Mouse (Mus musculus): ENCODE results near the gene Cacna2d2. TPM values are rescaled to one million over a fixed set of nuclear protein-coding genes. Genes with fewer than 3 reads are reported as not detected.

Cacna2d2 gene
- total RNA-seq, 2 experiments from 2014 or later, result 24.1 to 34.7 TPM

DNA sequence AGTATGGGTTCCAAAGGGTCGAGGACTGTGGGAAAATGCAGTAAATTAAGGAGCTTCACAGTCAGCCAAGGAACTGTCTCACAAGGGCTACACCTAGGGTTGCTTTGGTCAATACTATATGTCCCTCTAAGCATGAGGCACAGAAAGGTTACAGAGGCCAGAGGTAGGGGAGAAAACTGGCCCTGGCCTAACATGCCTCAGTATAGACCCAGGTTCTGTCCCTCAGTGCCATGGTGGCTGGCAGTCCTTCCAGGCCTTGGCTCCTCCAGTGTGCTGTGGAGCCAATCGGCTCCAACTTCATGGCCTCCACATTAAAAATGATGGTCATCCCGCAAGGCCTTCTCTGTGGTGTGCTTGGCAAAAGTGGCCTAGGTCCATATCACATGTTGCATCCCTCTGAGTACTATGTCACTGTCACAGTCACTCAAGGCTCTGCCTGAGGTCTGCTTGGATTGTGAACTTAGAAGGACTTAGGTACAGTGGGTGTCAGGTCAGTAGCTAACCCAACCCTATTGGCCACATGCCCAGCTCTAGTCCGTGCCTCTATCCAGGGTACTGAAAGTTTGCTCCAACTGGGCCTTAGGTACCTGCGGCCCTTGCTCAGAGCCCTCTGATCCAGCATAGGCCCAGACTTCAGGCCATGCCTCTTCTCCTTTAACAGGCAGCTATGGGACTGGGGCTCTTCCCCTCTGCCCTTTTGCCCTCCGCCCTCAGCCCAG, 87.3 kb downstream of the Cacna2d2 start:
- no peak for DNase-seq (ENCODE audit: extremely low spot score in 1 of 2, low spot score in 2 of 2)
- no peak overlapping the region for H3K27ac ChIP-seq
- no peak for TF ChIP-seq CTCF (IDR thresholded peaks at IDR 0.05)
- no peak overlapping the region for H3K4me3 ChIP-seq
- intact Hi-C loops (cut with DNase I), result no loop called here

GRCm38 (mm10) chr9:107490146-107490545, 90.7 kb downstream of the Cacna2d2 start:
- intact Hi-C loops (cut with DNase I), result no loop called here
- no peak for DNase-seq (ENCODE audit: extremely low spot score in 1 of 2, low spot score in 2 of 2)
- TF ChIP-seq CTCF (IDR thresholded peaks at IDR 0.05), result no peak
- Histone ChIP-seq H3K4me3 (no peak overlapping the region), H3K27ac (no peak overlapping the region)

- TF ChIP-seq CTCF (IDR thresholded peaks at IDR 0.05), result no peak
- DNase-seq (ENCODE audit: extremely low spot score in 1 of 2, low spot score in 2 of 2), result no peak
- H3K4me3 ChIP-seq, result no peak overlapping the region
- no peak overlapping the region for H3K27ac ChIP-seq
- intact Hi-C loops (cut with DNase I), result no loop called here
These were observed 91.2 kb downstream of the Cacna2d2 start for GRCm38 (mm10) chr9:107490625-107491024.

GRCm38 (mm10) chr9:107493511-107493910, 94.1 kb downstream of the Cacna2d2 start:
- no peak overlapping the region for H3K27ac ChIP-seq
- H3K4me3 ChIP-seq, result no peak overlapping the region
- intact Hi-C loops (cut with DNase I), result no loop called here
- TF ChIP-seq CTCF (IDR thresholded peaks at IDR 0.05), result no peak
- no peak for DNase-seq (ENCODE audit: extremely low spot score in 1 of 2, low spot score in 2 of 2)

GRCm38 (mm10) chr9:107494238-107494637, 94.8 kb downstream of the Cacna2d2 start:
- no peak for TF ChIP-seq CTCF (IDR thresholded peaks at IDR 0.05)
- intact Hi-C loops (cut with DNase I), result no loop called here
- DNase-seq (ENCODE audit: extremely low spot score in 1 of 2, low spot score in 2 of 2), result no peak
- no peak overlapping the region for H3K27ac ChIP-seq
- no peak overlapping the region for H3K4me3 ChIP-seq

- intact Hi-C loops (cut with DNase I), result no loop called here
- no peak overlapping the region for H3K4me3 ChIP-seq
- no peak for TF ChIP-seq CTCF (IDR thresholded peaks at IDR 0.05)
- no peak for DNase-seq (ENCODE audit: extremely low spot score in 1 of 2, low spot score in 2 of 2)
- H3K27ac ChIP-seq, result no peak overlapping the region
These were observed 96.9 kb downstream of the Cacna2d2 start for GRCm38 (mm10) chr9:107496359-107496758.

DNA sequence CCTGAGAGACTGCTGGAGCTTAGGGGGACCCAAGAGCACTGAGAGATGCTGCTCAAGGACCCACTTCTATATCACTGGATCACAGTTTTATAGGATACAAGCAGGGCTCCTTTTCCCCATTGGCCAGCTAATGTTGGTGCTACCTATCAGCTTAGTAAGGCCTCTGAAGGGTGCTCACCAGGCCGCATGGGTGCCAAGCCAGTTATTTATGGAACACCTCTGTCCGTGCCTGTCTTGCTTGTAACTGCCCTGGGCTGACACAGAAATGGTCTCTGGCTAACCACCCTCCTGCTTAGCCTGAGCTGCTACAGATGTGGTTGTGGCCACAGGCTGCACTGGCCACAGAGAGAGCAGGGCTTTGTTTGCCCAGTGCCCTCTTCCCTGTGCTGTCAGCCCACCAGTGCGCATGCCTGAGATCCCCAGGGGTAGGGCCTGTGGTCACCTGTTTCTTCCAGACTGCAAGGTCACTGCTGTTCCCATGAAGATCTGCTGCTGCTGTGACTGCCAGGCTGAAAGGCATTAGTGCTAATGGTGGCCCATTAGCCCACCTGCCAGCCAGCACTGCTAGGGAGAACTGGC, 101.4 kb downstream of the Cacna2d2 start:
- Histone ChIP-seq H3K4me3 (no peak overlapping the region), H3K27ac (no peak overlapping the region)
- intact Hi-C loops (cut with DNase I), result no loop called here
- no peak for DNase-seq (ENCODE audit: extremely low spot score in 1 of 2, low spot score in 2 of 2)
- TF ChIP-seq CTCF (IDR thresholded peaks at IDR 0.05), result no peak

DNA sequence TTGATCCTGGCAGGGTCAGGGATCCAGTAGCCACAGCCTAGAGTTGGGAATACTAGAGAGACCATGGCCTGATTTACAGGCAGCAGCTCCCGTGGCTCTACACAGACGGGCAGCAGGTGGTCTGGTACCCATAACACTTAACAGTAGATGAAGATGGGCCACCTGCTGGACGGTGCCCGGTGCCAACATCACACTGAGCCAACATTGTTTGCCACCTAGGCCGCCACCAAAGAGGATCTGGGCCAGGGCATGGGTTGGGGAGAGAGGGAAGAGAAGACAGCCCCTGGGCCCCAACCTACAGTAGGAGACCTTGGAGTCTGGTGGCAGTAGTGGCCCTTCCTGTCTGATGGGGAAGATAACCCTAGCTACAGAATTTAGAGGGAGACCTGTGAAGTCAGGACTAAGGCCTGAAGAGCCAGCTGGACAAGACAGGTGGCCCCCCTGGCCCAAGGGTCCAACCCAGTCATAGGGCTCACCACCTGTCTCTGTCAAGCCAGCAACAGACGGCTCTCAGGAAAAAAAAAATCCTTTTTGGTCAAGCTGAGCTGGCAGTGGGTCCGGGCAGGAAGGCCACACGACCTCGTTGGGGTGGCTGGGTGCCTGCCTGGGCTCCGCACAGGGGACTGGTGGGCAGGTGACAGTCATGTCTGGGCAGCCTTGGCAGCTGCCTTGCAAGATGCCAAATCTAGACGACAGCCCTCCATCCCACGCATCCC, 102.9 kb downstream of the Cacna2d2 start:
- H3K4me3 ChIP-seq, result no peak overlapping the region
- intact Hi-C loops (cut with DNase I), result no loop called here
- H3K27ac ChIP-seq, result no peak overlapping the region
- TF ChIP-seq CTCF (IDR thresholded peaks at IDR 0.05), result no peak
- DNase-seq (ENCODE audit: extremely low spot score in 1 of 2, low spot score in 2 of 2), result no peak

GRCm38 (mm10) chr9:107504662-107505537, 105.5 kb downstream of the Cacna2d2 start:
- intact Hi-C loops (cut with DNase I), result no loop called here
- TF ChIP-seq CTCF (IDR thresholded peaks at IDR 0.05), result no peak
- Histone ChIP-seq H3K27ac (no peak overlapping the region), H3K4me3 (no peak overlapping the region)
- DNase-seq (ENCODE audit: extremely low spot score in 1 of 2, low spot score in 2 of 2), result no peak

DNA sequence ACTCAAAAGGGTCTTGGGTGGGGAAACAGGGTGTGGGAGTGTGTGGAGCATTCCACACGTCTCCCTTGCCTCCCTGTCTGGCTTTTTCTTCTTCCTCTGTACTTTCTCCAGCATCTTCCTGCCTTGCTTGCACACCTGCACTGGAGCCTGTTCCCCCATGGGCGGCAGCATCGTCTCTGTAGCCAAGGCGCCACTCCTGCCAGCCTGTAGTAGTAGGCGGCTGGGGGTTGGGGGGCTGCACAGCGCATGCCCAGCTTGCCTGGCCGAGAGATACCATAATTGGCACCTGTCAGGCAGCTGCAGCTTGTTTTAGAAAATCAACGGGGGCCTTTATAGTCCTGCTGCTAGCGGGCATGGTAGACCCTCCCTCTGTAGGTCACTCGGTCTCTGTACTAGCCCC, 108.9 kb downstream of the Cacna2d2 start:
- peak; percentile 55 to 73 for DNase-seq (ENCODE audit: extremely low spot score in 1 of 2, low spot score in 2 of 2)
- Histone ChIP-seq H3K4me3 (no peak overlapping the region), H3K27ac (no peak overlapping the region)
- intact Hi-C loops (cut with DNase I), result no loop called here
- peak; percentile 38 for TF ChIP-seq CTCF (IDR thresholded peaks at IDR 0.05)

DNA sequence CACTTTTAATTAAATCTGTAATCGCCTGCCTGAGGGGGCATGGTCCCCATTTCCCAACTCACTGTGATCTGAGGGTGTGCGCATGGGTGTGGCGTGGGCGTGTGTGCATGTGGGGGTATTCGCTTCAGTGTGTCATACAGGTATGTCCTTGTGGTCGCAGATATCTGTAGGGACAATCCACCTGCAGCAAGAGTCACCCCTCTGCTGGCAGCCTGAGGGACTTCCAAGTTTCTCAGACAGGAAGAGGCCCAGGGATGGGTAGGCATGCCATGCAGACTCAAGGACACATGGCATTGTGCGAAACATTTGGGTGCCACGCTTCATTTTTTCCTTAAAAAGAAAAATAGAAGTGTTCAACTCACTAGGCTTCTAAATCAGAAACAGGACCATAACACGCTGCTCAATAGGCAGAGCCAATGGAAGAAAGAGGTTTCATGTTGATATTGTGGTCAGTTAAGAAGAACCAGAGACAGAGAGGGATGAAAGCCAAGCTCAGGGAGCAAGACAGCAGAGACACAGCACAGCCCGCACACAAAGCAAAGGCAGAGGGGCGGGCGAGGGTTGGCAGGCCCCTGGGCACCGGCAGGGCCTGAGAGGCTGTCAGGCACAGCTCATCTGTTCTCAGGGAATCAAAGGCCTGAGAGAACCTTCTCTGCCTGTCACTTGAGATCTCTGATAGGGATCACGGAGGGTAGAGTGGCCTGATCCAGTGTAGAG, 111.1 kb downstream of the Cacna2d2 start:
- Histone ChIP-seq H3K27ac (no peak overlapping the region), H3K4me3 (no peak overlapping the region)
- TF ChIP-seq CTCF (IDR thresholded peaks at IDR 0.05), result no peak; the same call in 1 of the 2 replicates
- intact Hi-C loops (cut with DNase I), result loop anchor here (5.0 kb wide), 1 partner anchor 218 kb away; no protein-coding TSS in a partner anchor
- DNase-seq (ENCODE audit: extremely low spot score in 1 of 2, low spot score in 2 of 2), result no peak

Data from left cerebral cortex, adult 2 months (tissue).